Mouse (Mus musculus) hindbrain, embryonic 13.5 days (tissue): ENCODE results near the gene Slc11a1. TPM values are rescaled to one million over a fixed set of nuclear protein-coding genes. Genes with fewer than 3 reads are reported as not detected.

Experiments used
- ATAC-seq: fragments of 200-750 bp; cut with Nextera tagmentation; 2 replicates; pipeline ENCODE4 v1.8.0; 2017; ENCODE audit warnings: moderate TSS enrichment; ENCODE audit not compliant: low FRiP score
- H3K27ac ChIP-seq: fragments of 300-500 bp; sonication (generic); 2 replicates; pipeline ENCODE4 v1.5.1; 2015; ENCODE audit warnings: inconsistent platforms, mild to moderate bottlenecking, moderate library complexity
- H3K27me3 ChIP-seq: fragments of 300-500 bp; sonication (generic); 2 replicates; pipeline ENCODE4 v1.6.1; 2015; ENCODE audit warnings: mild to moderate bottlenecking, inconsistent platforms
- H3K36me3 ChIP-seq: fragments of 300-500 bp; sonication (generic); 2 replicates; pipeline ENCODE4 v1.6.1; 2015; ENCODE audit warnings: mild to moderate bottlenecking, inconsistent platforms
- H3K4me1 ChIP-seq: fragments of 300-500 bp; sonication (generic); replicated peaks from 2 replicates; pipeline ENCODE4 v1.6.1; 2015; ENCODE audit warnings: inconsistent platforms
- H3K4me2 ChIP-seq: fragments of 300-500 bp; sonication (generic); 2 replicates; pipeline ENCODE4 v1.6.1; 2015; ENCODE audit warnings: inconsistent platforms, mild to moderate bottlenecking, moderate library complexity
- H3K4me3 ChIP-seq: fragments of 300-500 bp; sonication (generic); 2 replicates; pipeline ENCODE4 v1.5.1; 2015; ENCODE audit warnings: mild to moderate bottlenecking, inconsistent platforms
- H3K9ac ChIP-seq: fragments of 300-500 bp; sonication (generic); 2 replicates; pipeline ENCODE4 v1.6.1; 2015; ENCODE audit warnings: mild to moderate bottlenecking, inconsistent platforms
- H3K9me3 ChIP-seq: fragments of 300-500 bp; sonication (generic); 2 replicates; pipeline ENCODE4 v1.6.1; 2016; ENCODE audit warnings: inconsistent platforms
- WGBS: fragments of 180-500 bp; shearing (Covaris S2); methylation state at CpG from one replicate; pipeline ENCODE4 v1.1.7; 2015; 5-methylcytosine and 5-hydroxymethylcytosine counted together
- polyA plus RNA-seq: library from polyadenylated mRNA; unstranded; fragments of >200 nt; fragmentation: Nextera tagmentation; extraction: Ambion mirVana; gene quantifications from 2 replicates; pipeline ENCODE4 v1.2.1, GENCODE M21; 2015

Gene Slc11a1
- polyA plus RNA-seq, 1 experiment from 2014 or later, result 2.5 TPM

- Histone ChIP-seq H3K4me1 (0 out of 2 replicates have a peak, but pooled peaks cover 3% of the 10 kb centered on the region), H3K36me3 (no peaks in the 10 kb centered on the region), H3K4me2 (no peak overlapping the region), H3K27ac (no peak overlapping the region), H3K9ac (no peak overlapping the region), H3K27me3 (peaks cover 3% of the 10 kb centered on the region; the same call in 1 of the 2 replicates), H3K9me3 (no peaks in the 10 kb centered on the region), H3K4me3 (no peak overlapping the region)
- ATAC-seq, result no peak
- 88% methylated on average over 13 of the region's 13 CpGs for WGBS
These were observed 8.4 kb downstream of the Slc11a1 start for GRCm38 (mm10) chr1:74383385-74383784.

DNA sequence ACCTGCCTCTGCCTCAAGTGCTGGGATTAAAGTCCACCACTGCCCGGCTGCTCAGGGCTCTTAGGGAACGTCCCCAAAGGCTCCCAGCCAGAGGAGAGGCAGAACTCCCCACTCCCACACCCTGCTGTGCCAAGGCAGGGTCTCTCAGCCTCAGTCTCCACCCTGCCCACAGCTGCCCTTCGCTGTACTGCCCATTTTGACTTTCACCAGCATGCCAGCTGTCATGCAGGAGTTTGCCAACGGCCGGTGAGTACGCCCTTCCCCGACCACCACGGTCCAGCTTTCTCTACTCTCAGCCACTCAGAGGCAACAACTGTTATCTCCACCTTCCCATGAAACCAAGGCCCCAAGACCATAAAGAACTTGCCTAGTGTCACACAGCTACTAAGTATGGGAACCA lies 9.5 kb downstream of the Slc11a1 start:
- no peak for ATAC-seq
- WGBS, result 87% methylated on average over 8 of the region's 8 CpGs
- Histone ChIP-seq H3K27ac (no peak overlapping the region), H3K9me3 (no peaks in the 10 kb centered on the region), H3K9ac (no peak overlapping the region), H3K36me3 (no peaks in the 10 kb centered on the region), H3K4me1 (peaks cover 3% of the 10 kb centered on the region), H3K27me3 (peaks cover 15% of the 10 kb centered on the region), H3K4me3 (no peak overlapping the region), H3K4me2 (no peak overlapping the region)

GRCm38 (mm10) chr1:74385064-74385463 lies 10.1 kb downstream of the Slc11a1 start:
- peaks cover 19% of the 10 kb centered on the region for H3K27me3 ChIP-seq
- no peak overlapping the region for H3K9ac ChIP-seq
- H3K4me1 ChIP-seq, result peaks cover 8% of the 10 kb centered on the region
- H3K36me3 ChIP-seq, result no peaks in the 10 kb centered on the region
- no peaks in the 10 kb centered on the region for H3K9me3 ChIP-seq
- H3K4me3 ChIP-seq, result no peak overlapping the region
- no peak for ATAC-seq
- no peak overlapping the region for H3K27ac ChIP-seq
- no peak overlapping the region for H3K4me2 ChIP-seq
- WGBS, result 93% methylated on average over 10 of the region's 10 CpGs

DNA sequence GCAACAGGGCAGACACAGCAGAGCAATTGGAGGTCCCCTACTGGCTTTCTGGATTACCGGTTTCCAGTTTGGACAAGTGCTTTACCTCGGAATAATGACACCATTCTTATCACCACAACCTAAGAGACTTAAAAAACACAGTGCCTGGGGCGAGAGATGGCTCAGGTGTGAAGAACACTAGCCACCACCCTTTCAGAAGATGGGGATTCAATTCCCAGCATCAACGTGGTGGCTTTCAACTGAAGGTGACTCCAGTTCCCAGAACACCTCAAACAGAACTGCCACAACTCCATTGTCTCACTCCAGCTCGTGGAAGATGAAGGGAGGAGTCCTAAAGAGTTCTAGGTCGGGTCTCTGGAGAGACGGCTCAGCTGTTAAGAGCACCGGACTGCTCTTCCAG lies 10.5 kb downstream of the Slc11a1 start:
- Histone ChIP-seq H3K4me1 (peaks cover 13% of the 10 kb centered on the region), H3K27me3 (peaks cover 24% of the 10 kb centered on the region), H3K4me2 (no peak overlapping the region), H3K9me3 (no peaks in the 10 kb centered on the region), H3K4me3 (no peak overlapping the region), H3K36me3 (no peaks in the 10 kb centered on the region), H3K27ac (no peak overlapping the region), H3K9ac (no peak overlapping the region)
- no peak for ATAC-seq
- 93% methylated on average over 8 of the region's 8 CpGs for WGBS

DNA sequence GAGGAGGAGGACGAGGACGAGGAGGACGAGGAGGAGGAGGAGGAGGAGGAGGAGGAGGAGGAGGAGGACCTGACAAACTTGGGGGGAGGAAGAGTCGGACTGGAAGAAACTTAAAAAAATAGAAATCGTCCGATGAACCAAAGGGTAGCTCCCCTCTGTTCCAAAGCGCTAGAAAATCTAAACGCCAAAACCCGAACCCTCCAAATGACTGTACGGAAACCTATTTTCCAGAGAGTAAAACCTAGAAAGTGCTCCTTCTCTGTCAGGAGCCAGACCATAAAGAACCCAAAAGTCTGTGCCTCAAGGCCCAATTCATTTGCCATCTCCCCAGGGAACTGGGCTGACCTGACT lies 11.3 kb downstream of the Slc11a1 start:
- peaks cover 18% of the 10 kb centered on the region for H3K4me1 ChIP-seq
- H3K4me3 ChIP-seq, result peak overlapping the region; percentile 70
- no peaks in the 10 kb centered on the region for H3K9me3 ChIP-seq
- peaks cover 29% of the 10 kb centered on the region for H3K27me3 ChIP-seq
- 56% methylated on average over 7 of the region's 10 CpGs for WGBS
- H3K27ac ChIP-seq, result peak overlapping the region; percentile 94
- ATAC-seq, result no peak
- H3K4me2 ChIP-seq, result peak overlapping the region; percentile 68
- no peaks in the 10 kb centered on the region for H3K36me3 ChIP-seq
- H3K9ac ChIP-seq, result peak overlapping the region; percentile 75

GRCm38 (mm10) chr1:74386714-74387385 lies 11.9 kb downstream of the Slc11a1 start:
- peak overlapping the region; percentile 94 for H3K27ac ChIP-seq
- peak overlapping the region; percentile 70 for H3K4me3 ChIP-seq
- H3K9ac ChIP-seq, result peak overlapping the region; percentile 75
- peaks cover 29% of the 10 kb centered on the region for H3K27me3 ChIP-seq
- H3K36me3 ChIP-seq, result no peaks in the 10 kb centered on the region
- H3K4me2 ChIP-seq, result peak overlapping the region; percentile 68
- WGBS, result under 1% methylated on average over 26 of the region's 26 CpGs
- H3K9me3 ChIP-seq, result no peaks in the 10 kb centered on the region
- ATAC-seq, result peak; percentile 87
- peaks cover 18% of the 10 kb centered on the region for H3K4me1 ChIP-seq

DNA sequence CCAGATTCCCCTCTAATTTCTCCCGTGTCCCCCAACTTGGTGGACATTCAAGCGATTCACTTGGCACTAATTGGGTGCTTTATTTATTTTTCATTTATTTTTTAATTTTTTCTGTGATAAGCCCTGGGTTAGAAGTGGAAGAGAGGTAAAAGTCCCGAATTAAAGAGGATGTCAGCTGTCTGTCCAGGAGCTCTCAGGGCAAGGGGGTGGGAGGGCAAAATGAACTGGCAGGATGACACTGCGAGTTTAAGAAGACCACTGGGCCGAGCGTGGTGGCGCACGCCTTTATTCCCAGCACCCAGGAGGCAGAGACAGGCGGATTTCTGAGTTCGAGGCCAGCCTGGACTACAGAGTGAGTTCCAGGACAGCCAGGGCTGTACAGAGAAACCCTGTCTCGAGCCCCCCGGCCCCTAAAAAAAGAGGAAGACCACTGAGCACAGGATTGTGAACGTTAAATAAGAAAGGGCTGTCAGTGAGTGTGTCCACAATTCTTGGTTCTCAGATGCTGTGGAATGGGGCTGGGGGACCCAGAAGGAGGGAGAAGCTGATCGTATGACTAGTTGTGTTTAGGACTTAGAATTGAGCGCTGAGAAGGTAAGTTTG lies 12.5 kb downstream of the Slc11a1 start:
- peak overlapping the region; percentile 94 for H3K27ac ChIP-seq

DNA sequence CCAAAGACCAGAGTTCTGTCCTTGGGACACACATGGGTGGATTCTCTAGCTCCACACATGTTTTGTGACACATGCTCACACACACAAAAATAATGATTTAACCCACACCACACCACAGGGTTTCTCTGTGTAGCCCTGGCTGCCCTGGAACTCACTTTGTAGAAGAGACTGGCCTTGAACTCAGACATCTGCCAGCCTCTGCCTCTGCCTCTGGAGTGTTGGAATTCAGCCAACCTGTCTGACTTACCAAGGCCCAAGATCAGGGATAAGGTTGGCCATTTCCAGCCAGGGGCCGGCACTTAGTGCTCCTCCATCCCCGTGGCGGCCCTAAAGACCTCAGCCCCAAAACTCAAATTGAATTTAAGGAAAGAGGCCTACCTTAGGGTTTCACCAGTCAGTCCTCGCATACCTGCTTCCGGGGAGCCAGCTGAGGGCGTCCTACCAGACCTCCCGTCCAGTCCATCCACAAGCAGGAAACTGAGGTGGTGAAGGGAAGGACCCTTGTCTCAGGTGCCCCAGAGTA lies 13.5 kb downstream of the Slc11a1 start:
- 84% methylated on average over 7 of the region's 7 CpGs for whole genome bisulfite sequencing
- H3K4me1 ChIP-seq, result peaks cover 33% of the 10 kb centered on the region
- H3K4me3 ChIP-seq, result no peak overlapping the region
- H3K9ac ChIP-seq, result no peak overlapping the region
- no peaks in the 10 kb centered on the region for H3K36me3 ChIP-seq
- no peak overlapping the region for H3K4me2 ChIP-seq
- no peak for ATAC-seq
- no peaks in the 10 kb centered on the region for H3K9me3 ChIP-seq
- no peak overlapping the region for H3K27ac ChIP-seq
- peaks cover 29% of the 10 kb centered on the region for H3K27me3 ChIP-seq

More for the DNA sequence above, 12.5 kb downstream of the Slc11a1 start:
- Histone ChIP-seq H3K4me1 (peaks cover 23% of the 10 kb centered on the region), H3K4me2 (peak overlapping the region; percentile 68), H3K4me3 (peak overlapping the region; percentile 70), H3K27me3 (peaks cover 29% of the 10 kb centered on the region), H3K36me3 (no peaks in the 10 kb centered on the region), H3K9me3 (no peaks in the 10 kb centered on the region), H3K9ac (peak overlapping the region; percentile 75)
- no peak for ATAC-seq
- 48% methylated on average over 15 of the region's 15 CpGs for WGBS

GRCm38 (mm10) chr1:74389831-74390286 lies 14.9 kb downstream of the Slc11a1 start:
- peak overlapping the region; percentile 19; the same call in 1 of the 2 replicates for H3K4me3 ChIP-seq
- no peak overlapping the region for H3K9ac ChIP-seq
- H3K36me3 ChIP-seq, result peaks cover 13% of the 10 kb centered on the region
- peaks cover 36% of the 10 kb centered on the region for H3K4me1 ChIP-seq
- ATAC-seq, result no peak
- peaks cover 29% of the 10 kb centered on the region for H3K27me3 ChIP-seq
- no peaks in the 10 kb centered on the region for H3K9me3 ChIP-seq
- H3K4me2 ChIP-seq, result peak overlapping the region; percentile 96
- no peak overlapping the region for H3K27ac ChIP-seq
- WGBS, result 5% methylated on average over 29 of the region's 29 CpGs

DNA sequence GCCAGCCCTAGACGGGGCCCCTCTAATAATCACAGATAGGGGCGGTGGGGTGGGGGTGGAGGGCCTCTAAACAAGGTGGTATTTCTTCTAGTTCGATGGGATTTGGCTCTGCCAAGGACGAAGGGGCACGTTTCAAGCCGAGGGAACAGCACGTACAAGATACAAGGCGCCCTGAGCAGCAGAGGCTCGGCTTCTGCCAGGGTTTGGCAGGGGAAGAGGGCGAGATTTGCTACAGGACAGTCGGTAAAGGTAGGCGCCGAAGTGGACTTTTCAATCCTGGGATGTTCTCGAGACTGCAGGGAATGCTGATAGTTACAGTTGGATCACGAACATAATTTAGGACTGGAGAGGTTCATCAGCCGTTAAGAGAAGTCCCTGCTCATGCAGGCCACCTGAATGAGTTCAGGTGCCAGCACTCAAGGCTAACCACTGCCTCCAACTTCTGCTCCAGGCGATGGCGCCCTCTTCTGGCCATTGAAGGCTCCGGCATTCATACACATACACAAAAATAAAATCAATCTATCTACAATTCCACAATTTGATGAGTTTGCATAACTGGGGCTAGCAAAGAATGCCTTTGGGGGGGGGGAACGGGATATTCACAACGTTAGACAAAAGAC lies 15.4 kb downstream of the Slc11a1 start:
- H3K4me3 ChIP-seq, result peak overlapping the region; percentile 19; the same call in 1 of the 2 replicates
- H3K9me3 ChIP-seq, result no peaks in the 10 kb centered on the region
- no peak overlapping the region for H3K9ac ChIP-seq
- 4% methylated on average over 21 of the region's 21 CpGs for WGBS
- ATAC-seq, result no peak
- H3K4me2 ChIP-seq, result peak overlapping the region; percentile 96
- H3K4me1 ChIP-seq, result peaks cover 36% of the 10 kb centered on the region
- peaks cover 29% of the 10 kb centered on the region for H3K27me3 ChIP-seq
- peaks cover 18% of the 10 kb centered on the region for H3K36me3 ChIP-seq
- no peak overlapping the region for H3K27ac ChIP-seq

DNA sequence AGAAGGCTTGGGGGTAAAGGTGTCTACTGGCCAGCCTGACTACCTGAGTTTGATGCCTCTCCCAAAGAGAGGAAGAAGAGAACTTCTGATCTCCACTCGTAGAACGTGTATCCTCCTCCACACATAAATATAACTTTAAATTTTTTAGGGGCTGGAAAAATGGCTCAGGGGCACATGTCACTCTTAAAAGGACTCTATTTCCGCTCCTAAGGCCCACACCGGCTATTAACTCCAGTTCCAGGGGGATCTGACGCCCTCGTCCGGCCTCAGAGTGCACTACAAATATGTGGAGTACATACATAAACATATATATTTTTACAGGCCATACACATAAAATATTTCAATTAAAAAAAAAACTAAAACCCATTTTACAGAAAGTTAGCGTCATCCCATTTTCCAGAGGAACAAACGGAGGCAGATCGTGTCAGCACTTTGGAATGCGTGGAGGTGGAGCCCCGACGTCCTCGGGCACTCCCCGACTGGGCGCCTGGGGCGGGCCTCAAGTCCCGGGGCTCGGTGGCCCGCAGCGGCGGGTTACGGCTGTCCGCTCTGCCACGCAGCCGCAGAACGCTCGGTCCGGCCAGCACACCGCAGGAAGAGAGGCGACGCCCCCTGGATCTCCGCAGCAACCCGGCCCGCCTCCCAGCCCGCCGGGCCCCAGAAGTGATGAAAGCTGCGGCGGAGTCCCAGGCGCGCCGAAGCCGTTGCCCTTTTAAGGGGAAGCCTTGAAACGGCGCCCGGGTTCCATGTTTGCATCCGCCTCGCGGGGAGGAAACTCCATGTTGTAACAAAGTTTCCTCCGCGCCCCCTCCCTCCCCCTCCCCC lies 16.1 kb downstream of the Slc11a1 start, which contains the start of gene Ctdsp1:
Gene Ctdsp1 (plus strand): TSS at position 586 of the 825 bp plus-strand sequence.
- H3K36me3 ChIP-seq, result peaks cover 18% of the 10 kb centered on the region
- H3K4me1 ChIP-seq, result peaks cover 36% of the 10 kb centered on the region
- WGBS, result 1% methylated on average over 49 of the region's 51 CpGs
- H3K4me3 ChIP-seq, result peak within 1 kb of the TSS; percentile 93
- H3K27ac ChIP-seq, result peak within 1 kb of the TSS; percentile 86
- peak within 1 kb of the TSS; percentile 96 for H3K4me2 ChIP-seq
- H3K9me3 ChIP-seq, result no peaks in the 10 kb centered on the region
- peak within 1 kb of the TSS; percentile 87 for H3K9ac ChIP-seq
- peak; percentile 75 for ATAC-seq
- H3K27me3 ChIP-seq, result peaks cover 29% of the 10 kb centered on the region
